ENCODE assay signal across 39 mouse cellular contexts in the genomic region with DNA sequence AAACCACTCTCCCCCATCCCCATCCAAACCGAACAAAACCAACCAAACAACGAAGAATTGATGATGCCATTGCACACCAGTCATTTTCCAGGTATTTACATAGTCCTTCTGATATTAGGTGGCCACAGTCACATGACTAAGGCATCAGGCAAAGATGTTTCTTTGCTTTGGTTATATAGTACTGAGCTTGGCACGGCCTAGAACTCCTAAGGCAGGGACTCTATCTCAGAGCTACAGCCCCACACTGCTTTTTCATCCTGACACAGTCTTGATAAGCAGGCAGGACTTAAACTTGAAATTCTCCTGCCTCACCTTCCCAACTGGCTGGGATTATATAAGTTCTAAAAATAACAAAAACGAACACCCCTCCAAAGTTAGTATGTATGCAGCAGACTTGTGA. TPM values are rescaled to one million over a fixed set of nuclear protein-coding genes. Genes with fewer than 3 reads are reported as not detected.
A peak's percentile ranks its signal among the peaks of the same experiment; 100 is the strongest.
DNase-seq lines count a peak whose midpoint lies in the region; ATAC-seq and TF ChIP-seq lines count a peak whose summit lies in the region.
"Had no signal": no experiment of that assay in that cellular context is flagged by ENCODE, and none has a peak within 500 bp of the region (broad histone marks: within the 10 kb centered on the region; RNA-seq: fewer than 3 reads in every experiment).

No protein-coding gene starts in this region.

- H3K9me3 ChIP-seq in heart, embryonic 12.5 days (replicated peaks): no peaks in the 10 kb centered on the region
- H3K9me3 ChIP-seq in liver, embryonic 14.5 days (ENCODE audit: control insufficient read depth, low read length): no peaks in the 10 kb centered on the region
- no peaks in the 10 kb centered on the region for H3K9me3 ChIP-seq in hindbrain, embryonic 16.5 days (ENCODE audit: control insufficient read depth, low read length)
- H3K9me3 ChIP-seq: embryonic facial prominence, embryonic 12.5 days; forebrain, embryonic 12.5 days; hindbrain, embryonic 15.5 days; kidney, embryonic 15.5 days; midbrain, embryonic 10.5 days; midbrain, embryonic 15.5 days had no signal

- WGBS in heart, embryonic 12.5 days: 83% methylated on average over 4 of the region's 4 CpGs
- 45% methylated on average over 4 of the region's 4 CpGs for WGBS in liver, embryonic 14.5 days (ENCODE audit: insufficient replicate concordance)
- 96% methylated on average over 4 of the region's 4 CpGs for WGBS in hindbrain, embryonic 16.5 days

- no peak for DNase-seq in heart, postnatal 10 days
- DNase-seq in liver, embryonic 14.5 days (ENCODE audit: low read depth in 3 of 3, low spot score in 3 of 3): peak in 1 of 3 experiments; percentile 57
- DNase-seq in adrenal gland, adult 8-10 months: no peak
- DNase-seq in lung, postnatal 14 days: no peak
- DNase-seq: adrenal gland, postnatal 10 days; cerebellum, adult 2 months; cerebellum, postnatal 25 days; embryo, embryonic 11 days; forebrain, postnatal 0 days; gastrocnemius, postnatal 36 days; heart, adult 18-20 months; kidney, adult 18-20 months; kidney, postnatal 25 days; right cerebral cortex, adult 18-20 months; spleen, adult 18-20 months; thymus, postnatal 14 days had no signal

- intact Hi-C loops in heart, postnatal 10 days (cut with DNase I): no loop called here

- peaks cover 25% of the 10 kb centered on the region for H3K36me3 ChIP-seq in heart, embryonic 12.5 days
- H3K36me3 ChIP-seq in liver, embryonic 14.5 days (replicated peaks; ENCODE audit: control insufficient read depth, insufficient read depth, low read depth): peaks cover 64% of the 10 kb centered on the region
- H3K36me3 ChIP-seq in hindbrain, embryonic 16.5 days (ENCODE audit: control insufficient read depth, insufficient read depth, low read length): 0 out of 2 replicates have a peak, but pooled peaks cover 3% of the 10 kb centered on the region
- H3K36me3 ChIP-seq: embryonic facial prominence, embryonic 12.5 days; forebrain, embryonic 12.5 days; hindbrain, embryonic 15.5 days; midbrain, embryonic 15.5 days had no signal

- no peaks in the 10 kb centered on the region for H3K27me3 ChIP-seq in heart, embryonic 12.5 days (replicated peaks)
- no peaks in the 10 kb centered on the region for H3K27me3 ChIP-seq in liver, embryonic 14.5 days (ENCODE audit: control insufficient read depth, insufficient read depth, low read length)
- no peaks in the 10 kb centered on the region for H3K27me3 ChIP-seq in hindbrain, embryonic 16.5 days (replicated peaks; ENCODE audit: control insufficient read depth, insufficient read depth, low read length)
- H3K27me3 ChIP-seq: embryonic facial prominence, embryonic 12.5 days; hindbrain, embryonic 15.5 days; kidney, embryonic 15.5 days; midbrain, embryonic 15.5 days had no signal

- TF ChIP-seq EP300 in liver, embryonic 14.5 days (IDR thresholded peaks at IDR 0.05; ENCODE audit: low read depth): peak; percentile 80

- H3K4me1 ChIP-seq in heart, embryonic 12.5 days (replicated peaks): peaks cover 11% of the 10 kb centered on the region
- H3K4me1 ChIP-seq in liver, embryonic 14.5 days (replicated peaks; ENCODE audit: control insufficient read depth in 2 of 2, insufficient read depth in 2 of 2, low read length in 1 of 2): peaks cover 27 to 41% of the 10 kb centered on the region in 2 experiments
- no peaks in the 10 kb centered on the region for H3K4me1 ChIP-seq in hindbrain, embryonic 16.5 days (ENCODE audit: control insufficient read depth, insufficient read depth, low read depth, low read length)
- H3K4me1 ChIP-seq: embryonic facial prominence, embryonic 12.5 days; forebrain, embryonic 12.5 days; hindbrain, embryonic 15.5 days; kidney, embryonic 15.5 days; midbrain, embryonic 10.5 days; midbrain, embryonic 15.5 days had no signal

- H3K27ac ChIP-seq in heart, embryonic 12.5 days (ENCODE audit: poor library complexity, severe bottlenecking): no peak overlapping the region
- peak overlapping the region; percentile 69 for H3K27ac ChIP-seq in liver, embryonic 14.5 days
- H3K27ac ChIP-seq in hindbrain, embryonic 16.5 days (ENCODE audit: low read depth, low read length): no peak overlapping the region
- H3K27ac ChIP-seq: embryonic facial prominence, embryonic 12.5 days; forebrain, embryonic 12.5 days; hindbrain, embryonic 15.5 days; kidney, embryonic 15.5 days; macrophage; midbrain, embryonic 10.5 days; midbrain, embryonic 15.5 days had no signal

- no peak overlapping the region for H3K4me3 ChIP-seq in heart, embryonic 12.5 days
- H3K4me3 ChIP-seq in liver, embryonic 14.5 days (ENCODE audit: insufficient read depth in 1 of 2, low read depth in 2 of 2, low read length in 2 of 2): no peak overlapping the region
- no peak overlapping the region for H3K4me3 ChIP-seq in hindbrain, embryonic 16.5 days (ENCODE audit: low read length)
- H3K4me3 ChIP-seq: embryonic facial prominence, embryonic 12.5 days; forebrain, embryonic 12.5 days; hindbrain, embryonic 15.5 days; kidney, embryonic 15.5 days; midbrain, embryonic 10.5 days; midbrain, embryonic 15.5 days had no signal

- ATAC-seq in heart, embryonic 12.5 days (ENCODE audit: insufficient number of reproducible peaks, low FRiP score): 0 out of 2 replicates have a peak, but pooled peaks have one; percentile 64
- ATAC-seq in erythroid progenitor cell, adult 5-6 weeks (replicated peaks; ENCODE audit: low FRiP score, poor library complexity, severe bottlenecking): peak; percentile 86
- peak; percentile 88 for ATAC-seq in liver, embryonic 14.5 days (ENCODE audit: insufficient read depth)
- ATAC-seq in megakaryocyte-erythroid progenitor cell, adult 5-6 weeks (replicated peaks; ENCODE audit: low FRiP score, low TSS enrichment, poor library complexity, severe bottlenecking): peak; percentile 85
- no peak for ATAC-seq in hindbrain, embryonic 16.5 days
- ATAC-seq: activated CD4-positive, CD25-positive, alpha-beta regulatory T cell, adult 4 months; forebrain, postnatal 0 days; midbrain, embryonic 15.5 days had no signal

- H3K4me2 ChIP-seq in heart, embryonic 12.5 days: no peak overlapping the region
- peak overlapping the region; percentile 41 for H3K4me2 ChIP-seq in liver, embryonic 14.5 days (ENCODE audit: low read depth)
- H3K4me2 ChIP-seq in hindbrain, embryonic 16.5 days (ENCODE audit: low read length): no peak overlapping the region
- H3K4me2 ChIP-seq: embryonic facial prominence, embryonic 12.5 days; forebrain, embryonic 12.5 days; heart, embryonic 11.5 days; hindbrain, embryonic 15.5 days; kidney, embryonic 15.5 days; midbrain, embryonic 15.5 days had no signal

- TF ChIP-seq CTCF in liver, embryonic 14.5 days (IDR thresholded peaks at IDR 0.05; ENCODE audit: low read depth): no peak

- no peak overlapping the region for H3K9ac ChIP-seq in heart, embryonic 12.5 days
- peak overlapping the region; percentile 40 for H3K9ac ChIP-seq in liver, embryonic 14.5 days (replicated peaks)
- no peak overlapping the region for H3K9ac ChIP-seq in hindbrain, embryonic 16.5 days (ENCODE audit: low read depth, low read length)
- H3K9ac ChIP-seq: embryonic facial prominence, embryonic 12.5 days; forebrain, embryonic 12.5 days; forebrain, postnatal 0 days; hindbrain, embryonic 15.5 days; kidney, embryonic 15.5 days; midbrain, embryonic 15.5 days had no signal

RNA-seq across cellular contexts. Expression of gene Arsg, which starts 8.1 kb away (rescaled TPM):
- 4.5 and 5.7 TPM in 2 replicates for polyA plus RNA-seq in heart, embryonic 12.5 days (2016; fragmentation: Nextera tagmentation; extraction: Ambion mirVana)
- total RNA-seq in heart, postnatal 10 days (2021): 1 to 10 TPM; 4.3 to 4.4 TPM
- 2.9 and 5.4 TPM in 2 replicates for total RNA-seq in erythroid progenitor cell, adult 5-6 weeks (2015; ENCODE audit: low replicate concordance)
- 0.91 and 3.3 TPM in 2 replicates for total RNA-seq in erythroid progenitor cell, adult 5-6 weeks (2017; ENCODE audit: low replicate concordance)
- 2.1 and 2.3 TPM in 2 replicates for polyA plus RNA-seq in liver, embryonic 14.5 days (2012; rRNA removed)
- polyA plus RNA-seq in liver, embryonic 14.5 days (2014; fragmentation: Nextera tagmentation; extraction: Ambion mirVana): 3.4 and 3.8 TPM in 2 replicates
- 7.3 and 9.3 TPM in 2 replicates for total RNA-seq in megakaryocyte-erythroid progenitor cell, adult 5-6 weeks (2014; fragmentation: Nextera tagmentation)
- total RNA-seq in megakaryocyte-erythroid progenitor cell, adult 5-6 weeks (2017): 4.1 and 4.7 TPM in 2 replicates
- 10 to 100 TPM in 2 of 4 experiments, 1 to 10 TPM in 2; 5.8 to 18.1 (median 11.7) TPM for total RNA-seq in adrenal gland, adult 8-10 months (2022)
- polyA plus RNA-seq in hindbrain, embryonic 16.5 days (2015; fragmentation: Nextera tagmentation; extraction: Ambion mirVana): 8.0 and 9.0 TPM in 2 replicates

RNA-seq across cellular contexts. Expression of gene Slc16a6, which starts 8.3 kb away (rescaled TPM):
- 10.9 and 11.9 TPM in 2 replicates for polyA plus RNA-seq in heart, embryonic 12.5 days (2016; fragmentation: Nextera tagmentation; extraction: Ambion mirVana)
- total RNA-seq in heart, postnatal 10 days (2021): 10 to 100 TPM; 13.9 to 14.6 TPM
- total RNA-seq in erythroid progenitor cell, adult 5-6 weeks (2015; ENCODE audit: low replicate concordance): 94.7 and 107 TPM in 2 replicates
- 35.6 and 52.4 TPM in 2 replicates for total RNA-seq in erythroid progenitor cell, adult 5-6 weeks (2017; ENCODE audit: low replicate concordance)
- polyA plus RNA-seq in liver, embryonic 14.5 days (2012; rRNA removed): 5.8 and 8.0 TPM in 2 replicates
- 39.0 and 39.5 TPM in 2 replicates for polyA plus RNA-seq in liver, embryonic 14.5 days (2014; fragmentation: Nextera tagmentation; extraction: Ambion mirVana)
- total RNA-seq in megakaryocyte-erythroid progenitor cell, adult 5-6 weeks (2014; fragmentation: Nextera tagmentation): 40.6 and 46.9 TPM in 2 replicates
- total RNA-seq in megakaryocyte-erythroid progenitor cell, adult 5-6 weeks (2017): 16.5 and 20.6 TPM in 2 replicates
- total RNA-seq in adrenal gland, adult 8-10 months (2022): 1 to 10 TPM in 2 of 4 experiments, under 1 TPM in 2; 0.41 to 3.0 (median 1.3) TPM
- 5.4 and 6.4 TPM in 2 replicates for polyA plus RNA-seq in hindbrain, embryonic 16.5 days (2015; fragmentation: Nextera tagmentation; extraction: Ambion mirVana)

RNA-seq across cellular contexts. Expression of gene Amz2, which starts 39.3 kb away (rescaled TPM):
- 32.5 and 33.9 TPM in 2 replicates for polyA plus RNA-seq in heart, embryonic 12.5 days (2016; fragmentation: Nextera tagmentation; extraction: Ambion mirVana)
- total RNA-seq in heart, postnatal 10 days (2021): 10 to 100 TPM; 42.9 to 46.8 TPM
- 16.6 and 32.7 TPM in 2 replicates for total RNA-seq in erythroid progenitor cell, adult 5-6 weeks (2015; ENCODE audit: low replicate concordance)
- total RNA-seq in erythroid progenitor cell, adult 5-6 weeks (2017; ENCODE audit: low replicate concordance): 10.1 and 18.6 TPM in 2 replicates
- 10.0 and 13.1 TPM in 2 replicates for polyA plus RNA-seq in liver, embryonic 14.5 days (2012; rRNA removed)
- polyA plus RNA-seq in liver, embryonic 14.5 days (2014; fragmentation: Nextera tagmentation; extraction: Ambion mirVana): 12.2 and 12.6 TPM in 2 replicates
- total RNA-seq in megakaryocyte-erythroid progenitor cell, adult 5-6 weeks (2014; fragmentation: Nextera tagmentation): 50.3 and 51.7 TPM in 2 replicates
- 79.1 and 90.9 TPM in 2 replicates for total RNA-seq in megakaryocyte-erythroid progenitor cell, adult 5-6 weeks (2017)
- total RNA-seq in adrenal gland, adult 8-10 months (2022): 10 to 100 TPM; 42.2 to 58.0 (median 49.0) TPM
- 57.1 and 59.4 TPM in 2 replicates for polyA plus RNA-seq in hindbrain, embryonic 16.5 days (2015; fragmentation: Nextera tagmentation; extraction: Ambion mirVana)

RNA-seq across cellular contexts. Expression of gene 9930022D16Rik, which starts 51.4 kb away (rescaled TPM):
- polyA plus RNA-seq in heart, embryonic 12.5 days (2016; fragmentation: Nextera tagmentation; extraction: Ambion mirVana): not detected in 2 replicates
- not detected for total RNA-seq in heart, postnatal 10 days (2021)
- not detected in 2 replicates for total RNA-seq in erythroid progenitor cell, adult 5-6 weeks (2015; ENCODE audit: low replicate concordance)
- not detected in 2 replicates for total RNA-seq in erythroid progenitor cell, adult 5-6 weeks (2017; ENCODE audit: low replicate concordance)
- not detected in 2 replicates for polyA plus RNA-seq in liver, embryonic 14.5 days (2012; rRNA removed)
- not detected in 2 replicates for polyA plus RNA-seq in liver, embryonic 14.5 days (2014; fragmentation: Nextera tagmentation; extraction: Ambion mirVana)
- 0.12 TPM in 1 of 2 replicates, not detected in the other for total RNA-seq in megakaryocyte-erythroid progenitor cell, adult 5-6 weeks (2014; fragmentation: Nextera tagmentation)
- total RNA-seq in megakaryocyte-erythroid progenitor cell, adult 5-6 weeks (2017): 1.2 TPM in 1 of 2 replicates, not detected in the other
- total RNA-seq in adrenal gland, adult 8-10 months (2022): not detected
- 0.07 TPM in 1 of 2 replicates, not detected in the other for polyA plus RNA-seq in hindbrain, embryonic 16.5 days (2015; fragmentation: Nextera tagmentation; extraction: Ambion mirVana)
- total RNA-seq: adrenal gland, postnatal 10 days; forebrain, postnatal 0 days; gastrocnemius, postnatal 36 days; heart, adult 18-20 months; layer of hippocampus, adult 18-20 months; layer of hippocampus, postnatal 10 days; left cerebral cortex, adult 18-20 months; left cerebral cortex, postnatal 14 days; liver, adult 2 months had no signal
- polyA plus RNA-seq: cerebellum, adult 2 months; embryonic facial prominence, embryonic 12.5 days; forebrain, embryonic 12.5 days; forebrain, postnatal 0 days; heart, postnatal 0 days; hindbrain, embryonic 15.5 days; intestine, embryonic 14.5 days; kidney, embryonic 15.5 days; limb, embryonic 11.5 days; liver, adult 2 months; lung, embryonic 16.5 days; midbrain, embryonic 10.5 days; midbrain, embryonic 15.5 days; stomach, embryonic 16.5 days had no signal
